Mouse (Mus musculus) liver, postnatal 0 days (tissue): ENCODE measurements around the gene Cdk14.

ENCODE experiments used
- CTCF ChIP-seq: sonication (generic); IDR thresholded peaks from 2 replicates; pipeline ENCODE4 v1.5.1; 2016; ENCODE audit warnings: antibody characterized with exemption, low read depth
- EP300 ChIP-seq: IDR thresholded peaks from 2 replicates; pipeline ENCODE4 v1.6.1; 2016; ENCODE audit warnings: antibody characterized with exemption, low read depth, mild to moderate bottlenecking

DNA sequence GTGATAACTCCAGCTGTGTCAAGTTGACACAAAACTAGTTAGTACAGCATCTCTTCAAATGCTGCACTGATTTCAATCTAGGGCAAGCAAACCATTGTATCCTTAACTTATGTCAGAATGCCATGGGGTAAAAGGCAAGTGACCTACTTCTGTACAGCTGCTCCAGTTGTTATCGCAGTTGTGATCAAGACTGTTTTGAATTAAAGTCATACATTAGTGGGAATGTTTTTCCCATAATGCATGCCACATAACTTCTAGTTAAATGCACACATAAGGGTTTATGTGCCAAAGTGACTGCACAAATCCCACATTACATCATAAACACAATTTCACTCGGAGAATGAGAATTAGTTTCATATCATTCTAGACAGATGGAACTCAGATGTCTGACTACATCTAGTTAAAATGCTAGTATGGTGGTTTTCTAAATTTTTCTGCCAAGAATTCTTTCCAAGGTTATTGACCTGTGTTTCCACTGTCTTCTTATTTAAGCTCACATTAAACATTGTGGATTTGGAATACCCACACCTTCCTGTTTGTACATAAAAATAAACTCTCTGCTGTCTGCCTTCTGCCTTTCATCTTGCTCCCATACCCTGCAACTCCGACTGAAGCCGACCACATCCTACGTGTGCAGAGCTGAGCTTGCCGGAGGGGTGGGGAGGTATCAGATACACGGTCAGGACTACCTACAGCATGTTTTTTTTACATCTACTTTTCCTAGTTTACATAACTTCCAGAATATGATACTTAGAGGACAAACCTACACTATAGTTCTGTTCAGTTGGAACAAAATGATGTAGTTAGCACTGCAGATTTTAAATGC lies 407.4 kb downstream of the Cdk14 start:
- TF ChIP-seq EP300 (no peak), CTCF (no peak)
